Mouse (Mus musculus): ENCODE results near the gene Vars. TPM values are rescaled to one million over a fixed set of nuclear protein-coding genes. Genes with fewer than 3 reads are reported as not detected.

The Vars gene
- total RNA-seq (2014; rRNA removed) (89.0 and 97.8 TPM in 2 replicates), polyA plus RNA-seq (2015; fragmentation: Nextera tagmentation; extraction: Ambion mirVana) (39.7 and 40.9 TPM in 2 replicates)

GRCm38 (mm10) chr17:35000717-35001451 is at the start of gene Vars:
Gene Vars, plus strand, starts transcription at chr17:35000987.
- no peaks in the 10 kb centered on the region for H3K9me3 ChIP-seq (ENCODE audit: low read length)
- WGBS: under 1% methylated on average over 82 of the region's 83 CpGs
- H3K4me1 ChIP-seq (ENCODE audit: insufficient read depth, low read length): peaks cover 6% of the 10 kb centered on the region
- H3K4me2 ChIP-seq (ENCODE audit: low read depth, low read length, poor library complexity, severe bottlenecking): peak within 1 kb of the TSS; percentile 94
- ATAC-seq (ENCODE audit: low FRiP score) (peak; percentile 86), DNase-seq (ENCODE audit: low spot score) (peak; percentile 85)
- peak within 1 kb of the TSS; percentile 94 for H3K9ac ChIP-seq (replicated peaks; ENCODE audit: low read length, poor library complexity, severe bottlenecking)
- TF ChIP-seq CTCF (IDR thresholded peaks at IDR 0.05): no peak
- peak within 1 kb of the TSS; percentile 85 for H3K4me3 ChIP-seq (ENCODE audit: low read depth, low read length)
- H3K27me3 ChIP-seq (ENCODE audit: insufficient read depth, low read length): no peaks in the 10 kb centered on the region
- peak within 1 kb of the TSS; percentile 93 for H3K27ac ChIP-seq (ENCODE audit: low read depth, low read length)
- peaks cover 14% of the 10 kb centered on the region for H3K36me3 ChIP-seq (ENCODE audit: insufficient read depth, low read length)

- ATAC-seq (ENCODE audit: low FRiP score) (peak; percentile 3; the same call in 1 of the 2 replicates), DNase-seq (ENCODE audit: low spot score) (peak; percentile 44)
- 0 out of 2 replicates have a peak, but pooled peaks cover 5% of the 10 kb centered on the region for H3K4me1 ChIP-seq (ENCODE audit: insufficient read depth, low read length)
- peak overlapping the region; percentile 77 for H3K4me2 ChIP-seq (ENCODE audit: low read depth, low read length, poor library complexity, severe bottlenecking)
- TF ChIP-seq CTCF (IDR thresholded peaks at IDR 0.05): no peak
- peak overlapping the region; percentile 97 for H3K9ac ChIP-seq (replicated peaks; ENCODE audit: low read length, poor library complexity, severe bottlenecking)
- H3K36me3 ChIP-seq (ENCODE audit: insufficient read depth, low read length): peaks cover 7% of the 10 kb centered on the region; the same call in 1 of the 2 replicates
- no peaks in the 10 kb centered on the region for H3K9me3 ChIP-seq (ENCODE audit: low read length)
- H3K27ac ChIP-seq (ENCODE audit: low read depth, low read length): peak overlapping the region; percentile 93
- H3K4me3 ChIP-seq (ENCODE audit: low read depth, low read length): peak overlapping the region; percentile 88
- under 1% methylated on average over 29 of the region's 29 CpGs for WGBS
- peaks cover 6% of the 10 kb centered on the region; the same call in 1 of the 2 replicates for H3K27me3 ChIP-seq (ENCODE audit: insufficient read depth, low read length)
Measured at GRCm38 (mm10) chr17:34951636-34952377, 49.0 kb upstream of the Vars start.

DNA sequence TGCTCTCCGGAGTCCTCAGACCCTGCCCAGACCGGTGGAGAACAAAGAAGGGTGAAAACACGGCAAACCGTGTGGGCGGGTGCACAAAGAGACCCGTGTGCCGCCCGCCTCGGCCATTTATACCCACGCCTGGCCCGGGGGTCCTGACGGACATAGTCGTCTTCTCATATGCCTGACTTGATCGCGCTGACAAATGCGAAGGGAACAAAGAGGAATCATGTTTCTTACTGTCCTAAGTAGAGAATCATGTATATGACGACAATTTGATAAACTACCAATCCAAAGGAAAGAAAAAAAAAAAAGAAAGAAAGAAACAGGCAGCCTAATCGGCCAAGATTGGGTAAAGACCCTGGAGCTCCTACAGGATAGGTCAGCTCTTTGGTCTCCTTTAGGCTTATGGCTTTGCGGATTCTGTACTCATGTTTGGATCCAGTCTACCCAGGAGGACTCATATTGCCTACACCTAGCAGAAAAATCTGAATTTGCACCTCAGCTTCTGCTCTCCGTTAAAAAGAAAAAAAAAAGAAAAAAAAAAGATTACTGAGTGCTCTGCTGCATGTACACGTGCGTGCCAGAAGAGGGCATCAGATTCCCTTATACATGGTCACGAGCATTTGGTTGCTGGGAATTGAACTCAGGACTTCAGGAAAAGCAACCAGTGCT is 48.3 kb upstream of the Vars start:
- Histone ChIP-seq H3K36me3 (ENCODE audit: insufficient read depth, low read length) (peaks cover 7% of the 10 kb centered on the region; the same call in 1 of the 2 replicates), H3K9me3 (ENCODE audit: low read length) (no peaks in the 10 kb centered on the region), H3K27me3 (ENCODE audit: insufficient read depth, low read length) (peaks cover 6% of the 10 kb centered on the region; the same call in 1 of the 2 replicates), H3K27ac (ENCODE audit: low read depth, low read length) (peak overlapping the region; percentile 93), H3K4me2 (ENCODE audit: low read depth, low read length, poor library complexity, severe bottlenecking) (peak overlapping the region; percentile 77), H3K9ac (replicated peaks; ENCODE audit: low read length, poor library complexity, severe bottlenecking) (peak overlapping the region; percentile 97), H3K4me3 (ENCODE audit: low read depth, low read length) (peak overlapping the region; percentile 88), H3K4me1 (ENCODE audit: insufficient read depth, low read length) (0 out of 2 replicates have a peak, but pooled peaks cover 5% of the 10 kb centered on the region)
- TF ChIP-seq CTCF (IDR thresholded peaks at IDR 0.05): peak; percentile 80
- peak; percentile 85 for ATAC-seq (ENCODE audit: low FRiP score)
- WGBS: under 1% methylated on average over 23 of the region's 23 CpGs
- peak; percentile 84 for DNase-seq (ENCODE audit: low spot score)

DNA sequence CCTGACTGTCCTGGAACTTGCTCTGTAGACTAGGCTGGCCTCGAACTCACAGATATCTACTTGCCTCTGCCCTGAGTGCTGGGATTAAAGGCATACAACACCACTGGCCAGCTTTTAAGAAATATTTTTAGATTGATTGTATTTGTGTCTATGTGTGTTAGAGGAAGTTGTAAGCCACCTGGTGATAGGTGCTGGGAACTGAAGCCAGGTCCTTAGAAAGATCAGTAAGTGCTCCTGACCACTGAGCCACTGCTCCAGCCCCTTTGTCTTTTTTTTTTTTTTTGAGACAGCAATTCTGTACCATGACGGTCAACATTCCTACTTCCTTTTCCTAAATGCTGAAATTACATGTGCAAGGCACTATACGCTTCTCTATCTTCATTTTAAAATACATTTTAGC is 47.5 kb upstream of the Vars start:
- DNase-seq (ENCODE audit: low spot score): no peak
- WGBS: 86% methylated on average over 3 of the region's 3 CpGs
- no peaks in the 10 kb centered on the region for H3K9me3 ChIP-seq (ENCODE audit: low read length)
- peaks cover 6% of the 10 kb centered on the region; the same call in 1 of the 2 replicates for H3K27me3 ChIP-seq (ENCODE audit: insufficient read depth, low read length)
- ATAC-seq (ENCODE audit: low FRiP score): no peak
- H3K27ac ChIP-seq (ENCODE audit: low read depth, low read length): no peak overlapping the region
- H3K4me2 ChIP-seq (ENCODE audit: low read depth, low read length, poor library complexity, severe bottlenecking): no peak overlapping the region
- H3K9ac ChIP-seq (replicated peaks; ENCODE audit: low read length, poor library complexity, severe bottlenecking): no peak overlapping the region
- no peak for TF ChIP-seq CTCF (IDR thresholded peaks at IDR 0.05)
- H3K4me3 ChIP-seq (ENCODE audit: low read depth, low read length): no peak overlapping the region
- H3K4me1 ChIP-seq (ENCODE audit: insufficient read depth, low read length): 0 out of 2 replicates have a peak, but pooled peaks cover 5% of the 10 kb centered on the region
- H3K36me3 ChIP-seq (ENCODE audit: insufficient read depth, low read length): peaks cover 7% of the 10 kb centered on the region; the same call in 1 of the 2 replicates

DNA sequence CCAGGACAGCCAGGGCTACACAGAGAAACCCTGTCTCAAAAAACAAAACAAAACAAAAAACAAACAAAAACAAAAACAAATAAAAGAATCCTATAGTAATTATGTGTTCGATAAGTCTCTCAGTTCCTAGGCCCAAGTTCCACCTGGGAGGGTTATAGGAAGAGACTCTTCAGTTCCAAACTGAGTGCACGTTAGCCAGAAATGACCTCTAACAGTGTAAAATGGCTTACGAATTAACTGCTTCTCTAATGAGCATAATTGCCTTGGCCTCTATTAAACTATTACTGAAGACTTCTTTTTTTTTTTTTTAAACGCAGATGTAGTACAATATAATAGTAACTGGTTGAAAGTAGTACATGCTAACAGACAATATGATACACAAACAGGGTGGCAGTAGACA is 46.9 kb upstream of the Vars start:
- H3K4me1 ChIP-seq (ENCODE audit: insufficient read depth, low read length): 0 out of 2 replicates have a peak, but pooled peaks cover 5% of the 10 kb centered on the region
- no peak overlapping the region for H3K4me2 ChIP-seq (ENCODE audit: low read depth, low read length, poor library complexity, severe bottlenecking)
- H3K9me3 ChIP-seq (ENCODE audit: low read length): no peaks in the 10 kb centered on the region
- WGBS: 93% methylated on average over 4 of the region's 4 CpGs
- no peak overlapping the region for H3K27ac ChIP-seq (ENCODE audit: low read depth, low read length)
- no peak overlapping the region for H3K4me3 ChIP-seq (ENCODE audit: low read depth, low read length)
- TF ChIP-seq CTCF (IDR thresholded peaks at IDR 0.05): no peak
- ATAC-seq (ENCODE audit: low FRiP score): no peak
- DNase-seq (ENCODE audit: low spot score): no peak
- no peak overlapping the region for H3K9ac ChIP-seq (replicated peaks; ENCODE audit: low read length, poor library complexity, severe bottlenecking)
- H3K36me3 ChIP-seq (ENCODE audit: insufficient read depth, low read length): peaks cover 7% of the 10 kb centered on the region; the same call in 1 of the 2 replicates
- peaks cover 6% of the 10 kb centered on the region; the same call in 1 of the 2 replicates for H3K27me3 ChIP-seq (ENCODE audit: insufficient read depth, low read length)
